In the genomic region with DNA sequence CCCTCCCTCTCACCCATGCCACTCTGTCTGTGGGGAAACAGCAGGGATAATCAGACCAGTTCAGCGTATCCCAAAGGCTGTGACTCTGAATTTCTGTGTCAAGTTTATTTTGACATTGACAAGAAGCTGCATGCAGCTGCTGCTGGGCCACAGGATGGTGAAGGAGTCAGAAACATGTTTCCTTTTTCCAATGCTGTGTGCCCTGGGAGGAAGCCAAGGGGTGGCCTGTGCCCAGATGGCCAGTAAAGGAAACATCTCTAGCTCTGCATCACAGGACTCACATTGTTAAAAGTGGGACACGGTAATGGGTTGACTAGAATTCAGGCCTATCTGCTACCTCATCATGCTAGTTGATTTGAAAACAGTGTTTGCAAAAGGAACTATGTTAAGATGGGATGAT, we compare ENCODE assay signal across 16 mouse cellular contexts.
"Had no signal": no experiment of that assay in that cellular context is flagged by ENCODE, and none has a peak within 500 bp of the region (broad histone marks: within the 10 kb centered on the region; RNA-seq: fewer than 3 reads in every experiment).

No protein-coding gene starts in this region.

- H3K27me3 ChIP-seq: liver, embryonic 15.5 days; megakaryocyte, embryonic 14.5 days; midbrain, embryonic 15.5 days; neural tube, embryonic 13.5 days had no signal

- H3K4me2 ChIP-seq: liver, embryonic 11.5 days; liver, embryonic 15.5 days; lung, embryonic 14.5 days; midbrain, embryonic 11.5 days; midbrain, embryonic 15.5 days; neural tube, embryonic 13.5 days had no signal

- ATAC-seq: midbrain, embryonic 15.5 days had no signal

- H3K36me3 ChIP-seq: limb, embryonic 10.5 days; liver, embryonic 15.5 days; midbrain, embryonic 15.5 days had no signal

- H3K4me1 ChIP-seq: limb, embryonic 10.5 days; liver, embryonic 15.5 days; megakaryocyte, embryonic 14.5 days; midbrain, embryonic 15.5 days; neural tube, embryonic 13.5 days had no signal

- H3K9ac ChIP-seq: liver, embryonic 15.5 days; lung, embryonic 14.5 days; midbrain, embryonic 15.5 days; neural tube, embryonic 13.5 days had no signal

- H3K27ac ChIP-seq: layer of hippocampus, adult 2 months; limb, embryonic 10.5 days; liver, embryonic 15.5 days; macrophage; midbrain, embryonic 15.5 days; neural tube, embryonic 13.5 days; stomach, postnatal 0 days had no signal

- H3K9me3 ChIP-seq: limb, embryonic 10.5 days; liver, embryonic 15.5 days; midbrain, embryonic 15.5 days; neural tube, embryonic 13.5 days had no signal

- H3K4me3 ChIP-seq: layer of hippocampus, adult 2 months; limb, embryonic 10.5 days; liver, embryonic 15.5 days; megakaryocyte, embryonic 14.5 days; midbrain, embryonic 15.5 days; neural tube, embryonic 13.5 days had no signal

- DNase-seq: kidney, postnatal 10 days; kidney, postnatal 4 days; lung, embryonic 14.5 days; lung, postnatal 14 days; retina, postnatal 1 day; thymus, postnatal 4 days had no signal
